Mouse (Mus musculus) retina, postnatal 7 days (tissue): ENCODE results near the gene Mepe.

Experiments used
- DNase-seq: peaks from one replicate; pipeline ENCODE4 v3.0.0-alpha.2; 2012; ENCODE audit warnings: low read depth, low spot score

The Mepe gene

DNA sequence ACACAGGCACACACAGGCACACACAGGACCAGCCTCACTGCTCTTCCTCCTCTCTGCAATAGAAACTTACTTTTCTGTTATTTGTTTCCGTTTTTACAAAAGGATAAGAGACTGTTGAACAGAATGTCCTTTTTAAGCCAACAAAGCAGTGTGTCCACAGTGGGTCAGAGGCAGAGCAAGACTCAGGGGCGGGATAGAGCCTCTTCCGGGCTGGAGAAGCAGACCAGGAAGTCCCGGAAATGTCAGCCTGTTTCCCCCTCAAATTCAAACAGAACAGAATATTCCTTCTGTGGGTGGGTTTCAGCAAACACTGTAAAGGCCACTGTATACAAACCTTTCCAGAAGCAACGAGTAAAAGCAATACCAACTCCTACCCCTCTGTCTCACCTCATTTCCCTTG lies 26.7 kb downstream of the Mepe start:
- no peak for DNase-seq

DNA sequence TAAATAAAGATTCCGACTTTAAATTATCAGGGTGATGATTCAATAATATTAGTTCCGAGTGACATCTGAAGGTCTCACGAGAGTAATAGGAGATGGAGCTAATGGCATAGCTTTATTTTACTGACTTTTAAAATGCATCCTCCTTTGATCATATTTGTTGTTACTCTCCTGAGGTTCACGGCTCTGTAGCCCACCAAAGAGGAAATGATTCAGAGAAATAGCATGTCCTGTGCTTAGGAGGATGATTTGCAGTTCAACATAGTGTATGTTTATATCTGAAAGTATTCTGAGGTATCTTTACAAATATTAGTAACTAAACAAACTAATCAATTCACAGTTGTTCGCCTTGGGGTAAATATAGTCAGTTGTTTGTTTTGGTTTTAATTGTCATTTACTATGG lies 32.4 kb downstream of the Mepe start:
- no peak for DNase-seq

DNA sequence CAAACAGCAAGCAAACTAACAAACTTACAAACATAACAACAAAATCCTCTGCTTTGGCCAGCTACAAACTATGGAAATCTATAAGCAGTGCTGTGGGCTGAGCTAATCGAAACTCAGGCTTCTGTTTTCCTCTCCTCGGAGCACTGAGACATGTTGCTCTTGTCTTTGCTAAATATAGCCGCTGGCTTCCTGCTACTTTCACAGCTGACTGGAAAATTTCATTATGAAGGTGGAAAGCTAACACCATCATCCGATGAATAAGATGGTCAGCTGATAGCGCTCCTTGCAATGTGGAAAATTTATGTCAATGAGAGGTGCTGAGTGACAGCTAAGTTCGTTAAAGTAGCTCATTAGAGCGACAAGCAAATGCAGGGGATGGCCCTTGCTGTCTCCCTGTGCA lies 33.5 kb downstream of the Mepe start:
- DNase-seq: no peak

DNA sequence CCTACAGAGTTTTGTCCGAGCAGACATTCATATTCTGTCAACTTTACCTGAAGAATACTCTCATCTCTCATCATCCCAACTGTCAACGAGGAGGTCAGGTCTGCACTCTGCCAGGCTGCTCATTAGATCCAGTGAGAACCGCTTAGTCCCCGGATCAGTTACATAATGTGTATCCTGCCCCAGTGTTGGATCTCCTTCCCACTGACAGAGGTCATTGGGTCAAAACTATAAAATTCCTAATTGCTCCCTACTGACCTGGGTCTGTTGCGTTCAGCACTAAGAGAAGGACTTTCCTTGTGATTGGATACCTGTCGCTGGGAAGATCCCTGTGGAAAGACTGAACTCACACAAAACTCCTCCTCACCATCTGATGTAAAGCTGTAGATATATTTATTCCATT lies 34.1 kb downstream of the Mepe start:
- DNase-seq: no peak

DNA sequence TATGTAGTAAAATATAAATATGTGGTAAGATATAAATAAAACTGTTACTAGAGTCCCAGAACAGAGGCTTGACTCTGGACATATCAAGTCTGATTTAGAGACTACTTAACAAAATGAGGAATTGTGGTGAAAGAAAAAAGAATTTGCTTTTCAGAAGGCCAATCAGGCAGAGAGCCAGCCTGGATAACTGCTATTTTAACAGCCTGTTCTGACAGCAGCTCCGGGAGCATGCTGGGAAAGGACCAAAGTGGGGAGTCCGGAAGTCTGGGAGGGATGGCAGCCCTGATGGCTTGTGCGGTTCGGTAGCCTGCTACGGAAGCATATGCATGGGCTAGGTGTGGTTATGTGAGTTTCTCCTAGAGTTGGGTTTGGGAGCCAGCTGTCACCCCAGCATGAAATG lies 45.5 kb downstream of the Mepe start:
- no peak for DNase-seq

DNA sequence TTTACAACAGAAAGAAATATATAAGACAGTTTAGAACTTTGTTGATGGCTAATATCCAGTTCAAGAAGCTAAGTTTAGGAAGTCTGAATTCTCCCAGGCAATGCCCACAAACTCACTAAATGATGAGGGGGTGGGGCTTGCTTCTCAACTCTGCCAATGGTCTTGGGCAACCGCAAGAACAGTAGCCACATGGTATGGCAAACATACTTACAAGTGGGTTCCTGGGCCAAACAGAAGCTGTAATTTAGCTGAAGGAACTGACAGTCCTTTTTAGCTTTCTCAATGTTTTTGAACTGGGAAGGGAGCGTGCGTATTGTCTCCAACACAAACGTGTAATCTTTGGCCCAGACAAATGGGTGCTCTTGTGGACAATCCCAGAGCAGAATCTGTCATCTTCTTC lies 46.2 kb downstream of the Mepe start:
- no peak for DNase-seq

DNA sequence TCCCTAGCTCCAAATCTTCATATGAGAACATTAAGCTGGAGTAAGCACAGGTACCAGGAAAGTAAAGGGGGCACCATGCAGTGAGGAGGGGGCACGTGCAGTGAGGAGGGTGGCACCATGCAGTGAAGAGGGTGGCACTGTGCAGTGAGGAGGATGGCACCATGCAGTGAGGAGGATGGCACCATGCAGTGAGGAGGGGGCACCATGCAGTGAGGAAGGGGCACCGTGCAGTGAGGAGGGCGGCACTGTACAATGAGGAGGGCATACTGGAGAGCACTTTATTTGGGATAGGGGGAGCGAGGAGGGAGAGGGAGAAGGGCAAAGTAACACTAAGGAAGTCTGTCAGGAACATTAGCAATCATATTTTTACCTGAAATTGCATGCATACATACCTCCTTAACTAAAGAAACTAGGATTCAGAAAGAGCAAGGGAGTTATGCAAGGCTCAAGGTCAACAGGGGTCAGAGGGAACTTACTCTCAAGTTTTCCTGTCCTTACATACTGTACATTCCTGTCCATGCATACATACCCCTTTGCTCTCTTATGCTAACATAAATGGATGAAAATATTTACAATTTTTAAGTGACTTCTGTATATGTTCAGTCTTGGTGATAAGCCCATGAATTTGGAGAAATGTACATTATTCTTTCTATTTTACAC lies 48.6 kb downstream of the Mepe start:
- no peak for DNase-seq

DNA sequence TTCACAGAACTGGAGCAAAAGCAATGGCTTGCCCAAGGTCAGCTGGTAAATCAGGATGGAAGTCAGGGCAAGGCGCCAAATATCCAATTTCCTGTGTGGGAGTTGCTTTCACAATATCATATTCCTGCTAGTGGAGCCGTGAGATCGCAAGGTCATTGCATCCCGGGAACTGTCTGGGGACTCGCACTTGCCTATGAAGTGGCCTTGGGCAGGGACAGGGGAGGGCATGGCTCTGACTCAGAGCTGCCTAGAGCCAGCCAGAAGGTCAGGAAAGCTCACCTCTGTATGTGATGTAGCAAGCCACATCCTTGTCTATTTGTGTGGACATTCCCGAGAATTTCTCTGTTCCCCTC lies 49.2 kb downstream of the Mepe start:
- DNase-seq: no peak

DNA sequence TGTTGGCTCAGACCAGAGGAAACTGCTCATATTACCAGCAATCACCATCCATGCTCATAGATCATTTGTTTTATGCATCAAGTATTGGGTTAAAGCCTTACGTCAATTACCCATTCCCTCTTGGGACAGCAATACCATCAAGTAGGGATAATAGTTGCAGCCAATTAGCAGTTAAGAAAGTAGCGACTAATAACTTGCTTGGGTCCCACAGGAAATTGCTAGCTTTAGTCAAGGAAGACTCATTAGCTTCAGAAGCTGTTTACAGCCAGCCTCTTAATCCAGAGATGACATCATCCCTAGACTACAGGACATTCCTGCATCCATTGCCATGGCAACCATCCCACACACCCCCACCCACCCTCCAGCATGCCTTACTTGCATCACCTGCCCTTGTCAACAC lies 50.0 kb downstream of the Mepe start:
- DNase-seq: no peak

DNA sequence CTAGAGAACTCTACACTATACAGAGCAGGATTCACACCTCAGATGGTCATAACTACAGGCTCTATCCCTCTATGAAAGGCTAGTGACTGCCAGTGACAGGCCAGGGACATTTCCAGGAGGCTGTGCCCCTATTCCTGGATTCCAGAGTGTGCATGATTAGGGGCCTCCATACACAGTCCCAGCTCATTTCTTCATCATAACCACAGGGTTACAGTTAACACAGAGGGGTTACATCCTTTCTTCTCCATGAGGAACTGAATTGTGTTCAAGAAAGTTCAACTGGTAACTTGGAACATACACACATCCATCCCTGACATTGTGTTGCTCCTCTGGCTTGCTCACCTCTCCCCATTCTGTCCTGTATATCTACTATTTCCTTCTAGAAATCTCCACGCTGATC lies 51.8 kb downstream of the Mepe start:
- DNase-seq: no peak

DNA sequence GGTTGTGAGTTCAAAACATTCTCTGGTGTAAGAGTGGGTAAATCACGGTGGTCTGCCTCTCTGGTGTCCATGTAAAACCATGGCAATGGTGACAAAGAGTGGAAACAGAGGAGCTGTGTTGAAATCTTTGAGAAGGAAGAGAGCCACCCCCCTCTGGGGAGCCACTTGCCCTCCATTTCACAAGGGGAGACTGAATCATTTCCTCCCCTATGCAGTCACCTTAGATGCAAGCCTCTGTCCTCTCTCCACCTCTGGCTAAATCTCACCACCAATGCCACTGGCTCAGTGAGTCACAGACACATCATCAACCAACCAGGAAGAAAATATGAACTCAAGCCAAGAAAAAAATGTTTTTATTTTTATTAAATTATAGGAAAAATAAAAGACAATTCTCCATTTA lies 55.4 kb downstream of the Mepe start:
- no peak for DNase-seq

DNA sequence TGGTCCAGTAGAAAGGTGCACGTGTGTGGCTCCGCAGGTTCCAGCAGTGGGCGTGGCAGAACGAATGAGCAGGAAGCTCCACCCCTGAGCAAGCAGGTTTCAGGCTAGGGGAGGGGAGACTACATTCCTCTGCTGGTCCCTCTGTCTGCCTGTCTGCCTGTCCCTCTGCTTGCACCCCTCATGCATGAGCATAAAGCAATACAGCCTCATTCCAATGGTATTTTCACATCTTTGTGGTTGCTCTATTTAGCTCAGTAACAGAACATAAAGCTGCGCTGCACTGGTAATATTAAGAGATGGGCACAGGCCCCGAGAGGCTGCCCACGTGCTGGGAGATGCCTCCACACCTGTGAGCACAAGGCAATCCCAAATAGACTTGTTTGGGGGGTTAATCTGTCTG lies 56.5 kb downstream of the Mepe start:
- no peak for DNase-seq

DNA sequence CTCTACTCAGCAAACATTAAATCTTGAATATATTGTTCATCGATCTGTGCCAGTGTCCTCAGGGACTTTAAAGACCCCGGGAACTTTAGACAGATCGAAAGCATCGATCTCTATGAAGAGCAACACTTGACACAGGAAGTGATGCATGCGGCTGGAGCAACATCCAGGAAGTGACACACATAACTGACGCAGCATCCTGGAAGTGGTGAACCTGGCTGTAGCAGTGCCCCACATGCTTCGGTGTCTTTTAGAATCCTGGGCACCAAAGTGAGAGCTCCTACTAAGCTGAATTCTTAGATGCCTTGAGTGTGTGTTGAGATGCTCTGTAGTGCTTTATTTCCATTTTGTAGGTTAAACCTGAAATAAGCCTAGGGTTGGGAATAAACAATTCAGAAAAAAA lies 59.4 kb downstream of the Mepe start:
- no peak for DNase-seq

DNA sequence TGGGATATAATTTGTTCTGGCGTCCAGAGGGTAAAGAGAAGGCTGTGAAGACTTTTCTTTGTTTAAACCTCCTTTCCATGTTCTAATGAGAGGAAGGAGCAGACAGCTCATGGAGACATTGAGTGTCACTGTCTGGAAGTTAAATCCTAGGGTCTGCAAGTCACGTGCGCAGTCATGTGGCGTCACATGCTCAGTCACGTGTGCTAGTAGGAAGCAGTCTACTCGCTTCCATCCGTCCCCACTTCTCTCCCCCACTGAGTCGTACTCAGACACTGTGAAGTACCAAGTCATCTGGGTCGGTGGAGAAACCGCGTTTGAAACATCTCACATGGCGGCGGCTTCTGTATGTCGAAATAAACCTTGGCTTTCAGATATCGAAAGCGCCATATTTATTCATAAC lies 60.4 kb downstream of the Mepe start:
- no peak for DNase-seq

DNA sequence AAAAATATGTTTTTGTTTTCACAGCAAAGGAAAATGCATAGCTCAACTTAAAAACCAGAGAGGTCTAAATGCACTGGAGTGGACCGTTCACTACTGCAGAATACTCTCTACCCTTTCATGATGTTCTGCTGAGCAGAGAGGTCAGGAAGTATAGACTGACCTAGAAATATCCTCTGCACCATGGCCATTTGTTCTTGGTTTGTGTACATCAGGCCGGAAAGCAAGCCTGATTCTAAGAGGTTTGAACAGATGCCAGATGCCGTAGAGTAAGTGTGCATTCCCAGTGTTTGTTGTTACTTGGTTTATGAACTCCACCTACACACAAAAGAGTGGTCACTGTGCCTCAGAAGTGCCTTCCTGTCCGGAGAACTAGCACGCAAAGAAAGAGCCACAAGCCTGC lies 61.8 kb downstream of the Mepe start:
- DNase-seq: no peak
